In genomic region chr19:47317063-47317938, GRCm38 (mm10) we compare ENCODE assay signal across 8 mouse cellular contexts.
DNase-seq lines count a peak whose midpoint lies in the region; ATAC-seq and TF ChIP-seq lines count a peak whose summit lies in the region.

No protein-coding gene starts in this region.

- H3K4me2 ChIP-seq in forebrain, postnatal 0 days (ENCODE audit: low read depth) = no peak overlapping the region
- H3K4me2 ChIP-seq in intestine, embryonic 16.5 days (ENCODE audit: low read depth, low read length) = no peak overlapping the region

- no peaks in the 10 kb centered on the region for H3K9me3 ChIP-seq in forebrain, postnatal 0 days (ENCODE audit: low read length)
- H3K9me3 ChIP-seq in intestine, embryonic 16.5 days (ENCODE audit: control insufficient read depth, low read length) = no peaks in the 10 kb centered on the region

- intact Hi-C loops in gastrocnemius, adult 2 months (cut with DNase I) = loop anchor here (5.0 kb wide), 1 partner anchor 40 kb away; no protein-coding TSS in a partner anchor

- DNase-seq in gastrocnemius, adult 2 months = peak; percentile 68
- DNase-seq in gastrocnemius, adult 18-20 months (ENCODE audit: low spot score) = no peak
- DNase-seq in 3T3-L1 (ENCODE audit: low read depth, low spot score) = peak; percentile 72
- peak; percentile 66 for DNase-seq in forebrain, postnatal 0 days
- peak; percentile 90 for DNase-seq in lung, postnatal 10 days
- no peak for DNase-seq in thymus, postnatal 25 days

- H3K27me3 ChIP-seq in forebrain, postnatal 0 days (ENCODE audit: insufficient read depth, low read length) = 0 out of 2 replicates have a peak, but pooled peaks cover 4% of the 10 kb centered on the region
- H3K27me3 ChIP-seq in intestine, embryonic 16.5 days (replicated peaks; ENCODE audit: control insufficient read depth, insufficient read depth, low read length) = no peaks in the 10 kb centered on the region

- peak overlapping the region; percentile 20; the same call in 1 of the 2 replicates for H3K4me3 ChIP-seq in gastrocnemius, adult 2 months
- H3K4me3 ChIP-seq in forebrain, postnatal 0 days (ENCODE audit: low read depth, low read length) = no peak overlapping the region
- H3K4me3 ChIP-seq in intestine, embryonic 16.5 days (ENCODE audit: low read length) = no peak overlapping the region

- H3K36me3 ChIP-seq in forebrain, postnatal 0 days (ENCODE audit: insufficient read depth) = no peaks in the 10 kb centered on the region
- no peaks in the 10 kb centered on the region for H3K36me3 ChIP-seq in intestine, embryonic 16.5 days (ENCODE audit: control insufficient read depth, insufficient read depth, low read length)

- H3K27ac ChIP-seq in gastrocnemius, adult 2 months = peak overlapping the region; percentile 77
- no peak overlapping the region for H3K27ac ChIP-seq in forebrain, postnatal 0 days (ENCODE audit: low read depth, low read length)
- peak overlapping the region; percentile 73 for H3K27ac ChIP-seq in intestine, embryonic 16.5 days (ENCODE audit: low read length)

- peak; percentile 76 for ATAC-seq in forebrain, postnatal 0 days
- ATAC-seq in intestine, embryonic 16.5 days = peak; percentile 12; the same call in 1 of the 2 replicates
- no peak for ATAC-seq in megakaryocyte progenitor cell, adult 5-6 weeks (replicated peaks; ENCODE audit: poor library complexity)

- peaks cover 7% of the 10 kb centered on the region; the same call in 1 of the 2 replicates for H3K4me1 ChIP-seq in forebrain, postnatal 0 days (ENCODE audit: insufficient read depth)
- peaks cover 62% of the 10 kb centered on the region for H3K4me1 ChIP-seq in intestine, embryonic 16.5 days (ENCODE audit: control insufficient read depth, insufficient read depth, low read length)

- 0 out of 2 replicates have a peak overlapping the region, but pooled peaks have one; percentile 11 for H3K9ac ChIP-seq in forebrain, postnatal 0 days
- peak overlapping the region; percentile 47; the same call in 1 of the 2 replicates for H3K9ac ChIP-seq in intestine, embryonic 16.5 days (ENCODE audit: low read depth, low read length)

- no peak for TF ChIP-seq CTCF in gastrocnemius, adult 2 months (IDR thresholded peaks at IDR 0.05)
- TF ChIP-seq CTCF in forebrain, postnatal 0 days (IDR thresholded peaks at IDR 0.05; ENCODE audit: low read depth) = no peak; the same call in 1 of the 2 replicates

- 29% methylated on average over 15 of the region's 15 CpGs for WGBS in forebrain, postnatal 0 days
- WGBS in intestine, embryonic 16.5 days = 58% methylated on average over 15 of the region's 15 CpGs

Comparison
In these comparisons a context has a peak if more than half of its experiments do, and no peak if none do; other contexts are left out.
1. DNase-seq: peak in gastrocnemius, adult 2 months (single experiment), 3T3-L1 (single experiment), forebrain, postnatal 0 days (single experiment) and lung, postnatal 10 days (single experiment); none in gastrocnemius, adult 18-20 months (single experiment) and thymus, postnatal 25 days (single experiment).